Mouse (Mus musculus) ovary, adult 18-20 months (tissue): ENCODE data around the gene Zfp128.
"Not testable (repeated sequence)": the region's sequence is repeated elsewhere in the genome, so short reads cannot be mapped to it uniquely, and the experiment has no call there.

Experiments used
- DNase-seq: peaks from one replicate; pipeline ENCODE4 v3.0.0; 2022; ENCODE audit warnings: low spot score, mixed read lengths

Zfp128 gene

GRCm38 (mm10) chr7:12880911-12881660 is at the start of gene Zfp128:
Zfp128 (plus strand) TSS chr7:12881177.
- DNase-seq = peak; percentile 92

- DNase-seq = peak; percentile 78
Observed at GRCm38 (mm10) chr7:12834162-12835120, 46.5 kb upstream of the Zfp128 start, which contains the start of gene Zfp110. Zfp110 (plus strand) TSS chr7:12834761.

- DNase-seq = no peak
Observed at GRCm38 (mm10) chr7:12835193-12835671, 45.7 kb upstream of the Zfp128 start.

- no peak for DNase-seq
Observed at GRCm38 (mm10) chr7:12835779-12836178, 45.2 kb upstream of the Zfp128 start.

- DNase-seq = no peak
Observed at GRCm38 (mm10) chr7:12874301-12874700, 6.7 kb upstream of the Zfp128 start.

GRCm38 (mm10) chr7:12880036-12880435 is 941 bp upstream of the Zfp128 start:
- DNase-seq = no peak

- not testable (repeated sequence) for DNase-seq
Observed at GRCm38 (mm10) chr7:12880497-12880896, 480 bp upstream of the Zfp128 start.

GRCm38 (mm10) chr7:12886563-12887266 is 5.7 kb downstream of the Zfp128 start:
- DNase-seq = no peak

- no peak for DNase-seq
Observed at GRCm38 (mm10) chr7:12887585-12887984, 6.6 kb downstream of the Zfp128 start.

- DNase-seq = no peak
Observed at GRCm38 (mm10) chr7:12890928-12891327, 10.0 kb downstream of the Zfp128 start.

GRCm38 (mm10) chr7:12891334-12891733 is 10.4 kb downstream of the Zfp128 start:
- DNase-seq = no peak

- DNase-seq = peak; percentile 91
Observed at GRCm38 (mm10) chr7:12897655-12898410, 16.9 kb downstream of the Zfp128 start, which contains the start of gene Zscan22. Zscan22 (plus strand) TSS chr7:12897815.

GRCm38 (mm10) chr7:12901517-12901916 is 20.5 kb downstream of the Zfp128 start:
- DNase-seq = no peak

GRCm38 (mm10) chr7:12903623-12904022 is 22.6 kb downstream of the Zfp128 start:
- no peak for DNase-seq

- DNase-seq = no peak
Observed at GRCm38 (mm10) chr7:12905146-12905545, 24.2 kb downstream of the Zfp128 start.

- DNase-seq = peak; percentile 52
Observed at GRCm38 (mm10) chr7:12909498-12909962, 28.6 kb downstream of the Zfp128 start.

- peak; percentile 25 for DNase-seq
Observed at GRCm38 (mm10) chr7:12910181-12910668, 29.2 kb downstream of the Zfp128 start.

GRCm38 (mm10) chr7:12913556-12913955 is 32.6 kb downstream of the Zfp128 start:
- no peak for DNase-seq

- DNase-seq = not testable (repeated sequence)
Observed at GRCm38 (mm10) chr7:12920495-12920894, 39.5 kb downstream of the Zfp128 start.

GRCm38 (mm10) chr7:12921318-12921704 is 40.3 kb downstream of the Zfp128 start:
- DNase-seq = no peak
